Mouse (Mus musculus) telencephalon, adult 2 months (tissue): ENCODE results near the gene Ripor3.

ENCODE experiments used
- DNase-seq: peaks from one replicate; pipeline ENCODE4 v3.0.0-alpha.2; 2011; ENCODE audit warnings: low read depth, low spot score

The Ripor3 gene

GRCm38 (mm10) chr2:167931985-167932726, 78.3 kb downstream of the Ripor3 start, which contains the start of gene Ptpn1:
TSS of gene Ptpn1 (plus strand) at chr2:167932057.
- peak; percentile 94 for DNase-seq

- DNase-seq, result no peak
Measured at GRCm38 (mm10) chr2:167930975-167931374, 79.4 kb downstream of the Ripor3 start.
